Mouse (Mus musculus): ENCODE measurements around the gene Sirt7.

GRCm38 (mm10) chr11:120641869-120642268 is 16.8 kb upstream of the Sirt7 start:
- TF ChIP-seq GATA1 (IDR thresholded peaks at IDR 0.05; ENCODE audit: borderline replicate concordance, low read length) (no peak), FLI1 (IDR thresholded peaks at IDR 0.05; ENCODE audit: low read length) (no peak)

Measured in megakaryocyte, embryonic 14.5 days (primary cell).